Mouse (Mus musculus): Measurements from ENCODE around the gene Nit1.

DNA sequence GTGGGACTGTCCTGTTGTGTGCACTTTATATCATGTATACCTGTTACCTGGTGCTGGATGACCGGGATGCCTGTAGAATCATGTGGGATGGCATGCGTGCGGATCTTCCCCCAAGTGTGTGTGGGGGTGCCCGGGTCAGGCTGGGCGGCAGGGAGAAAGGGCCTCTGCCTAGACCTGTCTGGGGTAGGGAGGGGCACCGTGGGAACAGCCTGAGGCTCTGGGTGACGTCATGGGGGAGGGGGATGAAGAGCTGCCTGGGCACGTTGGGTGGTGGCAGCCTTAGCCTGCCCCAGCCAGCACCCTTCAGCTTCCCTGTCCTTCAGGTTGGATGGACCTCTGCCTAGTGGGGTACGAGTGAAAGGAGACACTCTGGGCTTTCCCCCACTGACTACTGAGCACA, 38.9 kb upstream of the Nit1 start:
- TF ChIP-seq CTCF (conservative IDR thresholded peaks at IDR 0.05; ENCODE audit: low read length) (no peak), NANOG (IDR thresholded peaks at IDR 0.05; ENCODE audit: borderline replicate concordance, low read length) (no peak)

All from E14TG2a.4 (cell line).